Mouse (Mus musculus) liver, embryonic 14.5 days (tissue): ENCODE data around the gene Ccdc113.

Experiments
- CTCF ChIP-seq: IDR thresholded peaks from 2 replicates; pipeline ENCODE4 v1.5.1; 2016; ENCODE audit warnings: antibody characterized with exemption, low read depth, control low read depth
- EP300 ChIP-seq: IDR thresholded peaks from 2 replicates; pipeline ENCODE4 v1.6.1; 2016; ENCODE audit warnings: antibody characterized with exemption, low read depth

GRCm38 (mm10) chr8:95495444-95495843, 38.4 kb upstream of the Ccdc113 start:
- TF ChIP-seq CTCF, result no peak
- no peak for TF ChIP-seq EP300
